Mouse (Mus musculus) midbrain, embryonic 11.5 days (tissue): Measurements from ENCODE around the gene Gramd1b. TPM values are rescaled to one million over a fixed set of nuclear protein-coding genes. Genes with fewer than 3 reads are reported as not detected.

Source experiments
- ATAC-seq: fragments of 200-750 bp; cut with Nextera tagmentation; 2 replicates; pipeline ENCODE4 v1.8.0; 2017; ENCODE audit warnings: moderate TSS enrichment, moderate library complexity; ENCODE audit not compliant: low FRiP score
- DNase-seq: peaks from one replicate; pipeline ENCODE4 v3.0.0; 2015; ENCODE audit warnings: low spot score; ENCODE audit errors: missing footprints
- H3K27ac ChIP-seq: fragments of 300-500 bp; sonication (generic); 2 replicates; pipeline ENCODE4 v1.5.1; 2014; ENCODE audit warnings: low read depth, low read length
- H3K27me3 ChIP-seq: fragments of 300-500 bp; sonication (generic); 2 replicates; pipeline ENCODE4 v1.6.1; 2014; ENCODE audit warnings: mild to moderate bottlenecking, low read length, moderate library complexity, mixed read lengths; ENCODE audit not compliant: control insufficient read depth, insufficient read depth
- H3K36me3 ChIP-seq: fragments of 300-500 bp; sonication (generic); 2 replicates; pipeline ENCODE4 v1.6.1; 2014; ENCODE audit warnings: mild to moderate bottlenecking, low read length, moderate library complexity, mixed read lengths; ENCODE audit not compliant: control insufficient read depth, insufficient read depth
- H3K4me1 ChIP-seq: fragments of 300-500 bp; sonication (generic); 2 replicates; pipeline ENCODE4 v1.6.1; 2014; ENCODE audit warnings: low read length; ENCODE audit not compliant: control insufficient read depth, insufficient read depth
- H3K4me2 ChIP-seq: fragments of 300-500 bp; sonication (generic); 2 replicates; pipeline ENCODE4 v1.6.1; 2014; ENCODE audit warnings: mild to moderate bottlenecking, moderate library complexity
- H3K4me3 ChIP-seq: fragments of 300-500 bp; sonication (generic); 2 replicates; pipeline ENCODE4 v1.5.1; 2014; ENCODE audit warnings: low read depth, low read length
- H3K9ac ChIP-seq: fragments of 300-500 bp; sonication (generic); 2 replicates; pipeline ENCODE4 v1.6.1; 2014; ENCODE audit warnings: low read length
- H3K9me3 ChIP-seq: fragments of 300-500 bp; sonication (generic); 2 replicates; pipeline ENCODE4 v1.6.1; 2016; ENCODE audit warnings: low read length; ENCODE audit not compliant: control insufficient read depth
- WGBS: fragments of 180-500 bp; shearing (Covaris S2); extraction: QIAGEN DNeasy Blood & Tissue Kit; methylation state at CpG from one replicate; pipeline ENCODE4 v1.1.7; 2014; 5-methylcytosine and 5-hydroxymethylcytosine counted together
- polyA plus RNA-seq: library from polyadenylated mRNA; unstranded; fragments of >200 nt; fragmentation: Nextera tagmentation; extraction: Ambion mirVana; gene quantifications from 2 replicates; pipeline ENCODE4 v1.2.1, GENCODE M21; 2014

Gramd1b gene
- polyA plus RNA-seq, 1 experiment from 2014 or later = 2.5 TPM

- no peak overlapping the region for H3K4me3 ChIP-seq
- DNase-seq (no peak), ATAC-seq (no peak)
- no peak overlapping the region for H3K27ac ChIP-seq
- H3K4me1 ChIP-seq = no peaks in the 10 kb centered on the region
- no peak overlapping the region for H3K9ac ChIP-seq
- WGBS = 88% methylated on average over 9 of the region's 9 CpGs
- no peak overlapping the region for H3K4me2 ChIP-seq
- no peaks in the 10 kb centered on the region for H3K36me3 ChIP-seq
- H3K9me3 ChIP-seq = no peaks in the 10 kb centered on the region
- H3K27me3 ChIP-seq = no peaks in the 10 kb centered on the region
Measured at GRCm38 (mm10) chr9:40426282-40426964, 104.8 kb downstream of the Gramd1b start.

- no peaks in the 10 kb centered on the region for H3K9me3 ChIP-seq
- H3K27me3 ChIP-seq = no peaks in the 10 kb centered on the region
- H3K4me3 ChIP-seq = no peak overlapping the region
- no peak overlapping the region for H3K9ac ChIP-seq
- no peak overlapping the region for H3K4me2 ChIP-seq
- no peak overlapping the region for H3K27ac ChIP-seq
- ATAC-seq = no peak
- DNase-seq = no peak
- H3K4me1 ChIP-seq = no peaks in the 10 kb centered on the region
- no peaks in the 10 kb centered on the region for H3K36me3 ChIP-seq
Measured at GRCm38 (mm10) chr9:40424874-40425273, 106.3 kb downstream of the Gramd1b start.

- Histone ChIP-seq H3K9me3 (no peaks in the 10 kb centered on the region), H3K27me3 (no peaks in the 10 kb centered on the region), H3K4me1 (no peaks in the 10 kb centered on the region), H3K27ac (no peak overlapping the region), H3K4me3 (no peak overlapping the region), H3K4me2 (no peak overlapping the region), H3K36me3 (no peaks in the 10 kb centered on the region), H3K9ac (no peak overlapping the region)
- ATAC-seq (no peak), DNase-seq (no peak)
- 87% methylated on average over 6 of the region's 6 CpGs for WGBS
Measured at GRCm38 (mm10) chr9:40423427-40423867, 107.7 kb downstream of the Gramd1b start.

- ATAC-seq (no peak), DNase-seq (no peak)
- Histone ChIP-seq H3K27ac (no peak overlapping the region), H3K9ac (no peak overlapping the region), H3K9me3 (no peaks in the 10 kb centered on the region), H3K27me3 (no peaks in the 10 kb centered on the region), H3K4me2 (no peak overlapping the region), H3K4me3 (no peak overlapping the region), H3K36me3 (no peaks in the 10 kb centered on the region), H3K4me1 (no peaks in the 10 kb centered on the region)
- WGBS = 87% methylated on average over 11 of the region's 11 CpGs
Measured at GRCm38 (mm10) chr9:40422368-40423057, 108.7 kb downstream of the Gramd1b start.

- Histone ChIP-seq H3K27ac (no peak overlapping the region), H3K36me3 (no peaks in the 10 kb centered on the region), H3K27me3 (no peaks in the 10 kb centered on the region), H3K9me3 (no peaks in the 10 kb centered on the region), H3K4me3 (no peak overlapping the region), H3K4me2 (no peak overlapping the region), H3K9ac (no peak overlapping the region), H3K4me1 (no peaks in the 10 kb centered on the region)
- 90% methylated on average over 15 of the region's 15 CpGs for WGBS
- DNase-seq (no peak), ATAC-seq (no peak)
Measured at GRCm38 (mm10) chr9:40420652-40421335, 110.4 kb downstream of the Gramd1b start.

- H3K9me3 ChIP-seq = no peaks in the 10 kb centered on the region
- H3K4me3 ChIP-seq = no peak overlapping the region
- no peak overlapping the region for H3K27ac ChIP-seq
- no peak overlapping the region for H3K4me2 ChIP-seq
- DNase-seq (no peak), ATAC-seq (no peak)
- 90% methylated on average over 5 of the region's 5 CpGs for WGBS
- no peaks in the 10 kb centered on the region for H3K36me3 ChIP-seq
- no peaks in the 10 kb centered on the region for H3K27me3 ChIP-seq
- no peaks in the 10 kb centered on the region for H3K4me1 ChIP-seq
- H3K9ac ChIP-seq = no peak overlapping the region
Measured at GRCm38 (mm10) chr9:40418803-40419202, 112.4 kb downstream of the Gramd1b start.

GRCm38 (mm10) chr9:40416150-40416549 is 115.0 kb downstream of the Gramd1b start:
- no peak overlapping the region for H3K9ac ChIP-seq
- WGBS = 82% methylated on average over 7 of the region's 7 CpGs
- no peaks in the 10 kb centered on the region for H3K4me1 ChIP-seq
- H3K36me3 ChIP-seq = no peaks in the 10 kb centered on the region
- no peak overlapping the region for H3K4me2 ChIP-seq
- DNase-seq (peak; percentile 69), ATAC-seq (no peak)
- no peaks in the 10 kb centered on the region for H3K9me3 ChIP-seq
- no peak overlapping the region for H3K4me3 ChIP-seq
- no peak overlapping the region for H3K27ac ChIP-seq
- no peaks in the 10 kb centered on the region for H3K27me3 ChIP-seq

- peak; percentile 65 for ATAC-seq
- Histone ChIP-seq H3K27ac (no peak overlapping the region), H3K27me3 (no peaks in the 10 kb centered on the region), H3K36me3 (no peaks in the 10 kb centered on the region), H3K4me1 (no peaks in the 10 kb centered on the region), H3K9ac (peak overlapping the region; percentile 80), H3K4me3 (peak overlapping the region; percentile 64), H3K4me2 (peak overlapping the region; percentile 98), H3K9me3 (no peaks in the 10 kb centered on the region)
- peak; percentile 97 for DNase-seq
- WGBS = 35% methylated on average over 18 of the region's 18 CpGs
Measured at GRCm38 (mm10) chr9:40414904-40415766, 116.0 kb downstream of the Gramd1b start.
